Mouse (Mus musculus) embryonic facial prominence, embryonic 11.5 days (tissue): ENCODE results near the gene Tmem115. TPM values are rescaled to one million over a fixed set of nuclear protein-coding genes. Genes with fewer than 3 reads are reported as not detected.
A peak's percentile ranks its signal among the peaks of the same experiment; 100 is the strongest.

ENCODE experiments used
- ATAC-seq: fragments of 200-750 bp; cut with Nextera tagmentation; replicated peaks from 2 replicates; pipeline ENCODE4 v1.8.0; 2017; ENCODE audit warnings: low read depth; ENCODE audit not compliant: insufficient number of reproducible peaks, low FRiP score, low TSS enrichment
- DNase-seq: peaks from one replicate; pipeline ENCODE4 v3.0.0-alpha.2; 2015; ENCODE audit warnings: low spot score
- H3K27ac ChIP-seq: fragments of 300-500 bp; sonication (generic); replicated peaks from 2 replicates; pipeline ENCODE4 v1.5.1; 2014; ENCODE audit warnings: mild to moderate bottlenecking, low read depth, low read length, control low read depth
- H3K27me3 ChIP-seq: fragments of 300-500 bp; sonication (generic); 2 replicates; pipeline ENCODE4 v1.6.1; 2014; ENCODE audit warnings: mild to moderate bottlenecking, low read length, moderate library complexity, mixed read lengths; ENCODE audit not compliant: control insufficient read depth, insufficient read depth
- H3K36me3 ChIP-seq: fragments of 300-500 bp; sonication (generic); replicated peaks from 2 replicates; pipeline ENCODE4 v1.6.1; 2014; ENCODE audit warnings: low read depth, mild to moderate bottlenecking, low read length, moderate library complexity, mixed read lengths; ENCODE audit not compliant: control insufficient read depth, insufficient read depth
- H3K4me1 ChIP-seq: fragments of 300-500 bp; sonication (generic); 2 replicates; pipeline ENCODE4 v1.6.1; 2014; ENCODE audit warnings: low read length, mixed read lengths; ENCODE audit not compliant: control insufficient read depth, insufficient read depth
- H3K4me2 ChIP-seq: fragments of 300-500 bp; sonication (generic); 2 replicates; pipeline ENCODE4 v1.6.1; 2014; ENCODE audit warnings: low read depth, mild to moderate bottlenecking, control low read depth, low read length, moderate library complexity
- H3K4me3 ChIP-seq: fragments of 300-500 bp; sonication (generic); 2 replicates; pipeline ENCODE4 v1.5.1; 2014; ENCODE audit warnings: low read depth, low read length, control low read depth
- H3K9ac ChIP-seq: fragments of 300-500 bp; sonication (generic); replicated peaks from 2 replicates; pipeline ENCODE4 v1.6.1; 2014; ENCODE audit warnings: mild to moderate bottlenecking, control low read depth, low read length
- H3K9me3 ChIP-seq: fragments of 300-500 bp; sonication (generic); replicated peaks from 2 replicates; pipeline ENCODE4 v1.6.1; 2016; ENCODE audit warnings: mild to moderate bottlenecking, low read length, inconsistent platforms, mixed read lengths; ENCODE audit not compliant: control insufficient read depth
- WGBS: fragments of 180-500 bp; shearing (Covaris S2); extraction: QIAGEN DNeasy Blood & Tissue Kit; methylation state at CpG from one replicate; pipeline ENCODE4 v1.1.7; 2014; 5-methylcytosine and 5-hydroxymethylcytosine counted together
- polyA plus RNA-seq: library from polyadenylated mRNA; unstranded; fragments of >200 nt; fragmentation: Nextera tagmentation; extraction: Ambion mirVana; gene quantifications from 2 replicates; pipeline ENCODE4 v1.2.1, GENCODE M21; 2014

Tmem115 gene
- polyA plus RNA-seq, 1 experiment from 2014 or later: 43.3 TPM

GRCm38 (mm10) chr9:107526198-107527026, 7.3 kb upstream of the Tmem115 start:
- Histone ChIP-seq H3K9ac (peak overlapping the region; percentile 40; the same call in 1 of the 2 replicates), H3K27ac (no peak overlapping the region)

GRCm38 (mm10) chr9:107534408-107535202, 860 bp downstream of the Tmem115 start:
- Histone ChIP-seq H3K4me1 (peaks cover 9% of the 10 kb centered on the region), H3K36me3 (no peaks in the 10 kb centered on the region; the same call in 1 of the 2 replicates), H3K27me3 (no peaks in the 10 kb centered on the region), H3K27ac (0 out of 2 replicates have a peak overlapping the region, but pooled peaks have one; percentile 16), H3K9ac (peak overlapping the region; percentile 76), H3K9me3 (no peaks in the 10 kb centered on the region), H3K4me2 (peak overlapping the region; percentile 95), H3K4me3 (peak overlapping the region; percentile 88)
- ATAC-seq (peak; percentile 2; the same call in 1 of the 2 replicates), DNase-seq (no peak)
- WGBS: under 1% methylated on average over 40 of the region's 40 CpGs

More at GRCm38 (mm10) chr9:107526198-107527026, 7.3 kb upstream of the Tmem115 start:
- 6% methylated on average over 44 of the region's 44 CpGs for WGBS
- H3K4me2 ChIP-seq: peak overlapping the region; percentile 69
- DNase-seq: peak; percentile 76
- no peaks in the 10 kb centered on the region for H3K36me3 ChIP-seq
- peaks cover 23% of the 10 kb centered on the region for H3K27me3 ChIP-seq
- peaks cover 5% of the 10 kb centered on the region for H3K4me1 ChIP-seq
- no peaks in the 10 kb centered on the region for H3K9me3 ChIP-seq
- ATAC-seq: peak; percentile 57; the same call in 1 of the 2 replicates
- peak overlapping the region; percentile 32 for H3K4me3 ChIP-seq

- WGBS: 94% methylated on average over 7 of the region's 7 CpGs
- ATAC-seq (no peak), DNase-seq (no peak)
- Histone ChIP-seq H3K9me3 (no peaks in the 10 kb centered on the region), H3K4me3 (no peak overlapping the region), H3K4me2 (no peak overlapping the region), H3K36me3 (no peaks in the 10 kb centered on the region; the same call in 1 of the 2 replicates), H3K27me3 (no peaks in the 10 kb centered on the region), H3K27ac (no peak overlapping the region), H3K9ac (no peak overlapping the region), H3K4me1 (peaks cover 9% of the 10 kb centered on the region)
Measured at GRCm38 (mm10) chr9:107538231-107538630, 4.5 kb downstream of the Tmem115 start.

- Histone ChIP-seq H3K27me3 (no peaks in the 10 kb centered on the region), H3K4me1 (peaks cover 9% of the 10 kb centered on the region), H3K9me3 (no peaks in the 10 kb centered on the region), H3K4me3 (no peak overlapping the region), H3K27ac (no peak overlapping the region), H3K9ac (no peak overlapping the region), H3K4me2 (no peak overlapping the region), H3K36me3 (no peaks in the 10 kb centered on the region; the same call in 1 of the 2 replicates)
- no peak for ATAC-seq
- DNase-seq: no peak
- WGBS: 95% methylated on average over 3 of the region's 3 CpGs
Measured at GRCm38 (mm10) chr9:107538711-107539110, 5.0 kb downstream of the Tmem115 start.

- DNase-seq: no peak
- ATAC-seq: no peak
- no peak overlapping the region for H3K9ac ChIP-seq
- WGBS: 94% methylated on average over 8 of the region's 8 CpGs
- no peaks in the 10 kb centered on the region; the same call in none of the 2 replicates for H3K36me3 ChIP-seq
- H3K27ac ChIP-seq: no peak overlapping the region
- no peak overlapping the region for H3K4me2 ChIP-seq
- no peaks in the 10 kb centered on the region for H3K27me3 ChIP-seq
- H3K4me1 ChIP-seq: peaks cover 9% of the 10 kb centered on the region
- no peaks in the 10 kb centered on the region for H3K9me3 ChIP-seq
- no peak overlapping the region for H3K4me3 ChIP-seq
Measured at GRCm38 (mm10) chr9:107539940-107540339, 6.2 kb downstream of the Tmem115 start.

- Histone ChIP-seq H3K4me3 (no peak overlapping the region), H3K9me3 (no peaks in the 10 kb centered on the region), H3K36me3 (no peaks in the 10 kb centered on the region; the same call in none of the 2 replicates), H3K4me2 (no peak overlapping the region), H3K27ac (no peak overlapping the region), H3K27me3 (no peaks in the 10 kb centered on the region), H3K9ac (no peak overlapping the region), H3K4me1 (peaks cover 9% of the 10 kb centered on the region)
- ATAC-seq (no peak), DNase-seq (no peak)
- 77% methylated on average over 4 of the region's 4 CpGs for WGBS
Measured at GRCm38 (mm10) chr9:107540420-107540819, 6.7 kb downstream of the Tmem115 start.

- WGBS: 37% methylated on average over 10 of the region's 10 CpGs
- Histone ChIP-seq H3K36me3 (no peaks in the 10 kb centered on the region; the same call in none of the 2 replicates), H3K27ac (no peak overlapping the region), H3K27me3 (no peaks in the 10 kb centered on the region), H3K4me1 (peaks cover 6% of the 10 kb centered on the region), H3K4me3 (peak overlapping the region; percentile 65), H3K9ac (no peak overlapping the region; the same call in 1 of the 2 replicates), H3K4me2 (peak overlapping the region; percentile 80), H3K9me3 (no peaks in the 10 kb centered on the region)
- ATAC-seq (no peak), DNase-seq (no peak)
Measured at GRCm38 (mm10) chr9:107541005-107541404, 7.3 kb downstream of the Tmem115 start.
